Mouse (Mus musculus) forebrain, postnatal 0 days (tissue): ENCODE data around the gene BC030499. TPM values are rescaled to one million over a fixed set of nuclear protein-coding genes. Genes with fewer than 3 reads are reported as not detected.

Experiments used
- ATAC-seq: fragments of 200-750 bp; cut with Nextera tagmentation; 2 replicates; pipeline ENCODE4 v1.8.0; 2017; ENCODE audit warnings: mild to moderate bottlenecking, moderate library complexity
- DNase-seq: peaks from one replicate; pipeline ENCODE4 v3.0.0-alpha.2; 2015
- H3K27ac ChIP-seq: fragments of 300-500 bp; sonication (generic); 2 replicates; pipeline ENCODE4 v1.5.1; 2014; ENCODE audit warnings: low read depth, mild to moderate bottlenecking, antibody characterized with exemption, low read length, moderate library complexity, mixed read lengths
- H3K27me3 ChIP-seq: fragments of 300-500 bp; sonication (generic); 2 replicates; pipeline ENCODE4 v1.6.1; 2014; ENCODE audit warnings: mild to moderate bottlenecking, low read length, mixed read lengths; ENCODE audit not compliant: insufficient read depth
- H3K36me3 ChIP-seq: fragments of 300-500 bp; sonication (generic); 2 replicates; pipeline ENCODE4 v1.6.1; 2014; ENCODE audit warnings: mild to moderate bottlenecking, moderate library complexity; ENCODE audit not compliant: insufficient read depth
- H3K4me1 ChIP-seq: fragments of 300-500 bp; sonication (generic); 2 replicates; pipeline ENCODE4 v1.6.1; 2014; ENCODE audit warnings: antibody characterized with exemption; ENCODE audit not compliant: insufficient read depth
- H3K4me2 ChIP-seq: fragments of 300-500 bp; sonication (generic); 2 replicates; pipeline ENCODE4 v1.6.1; 2014; ENCODE audit warnings: low read depth, mild to moderate bottlenecking, moderate library complexity
- H3K4me3 ChIP-seq: fragments of 300-500 bp; sonication (generic); 2 replicates; pipeline ENCODE4 v1.5.1; 2014; ENCODE audit warnings: low read depth, low read length, mixed read lengths
- H3K9ac ChIP-seq: fragments of 300-500 bp; sonication (generic); 2 replicates; pipeline ENCODE4 v1.6.1; 2014; ENCODE audit warnings: mild to moderate bottlenecking
- H3K9me3 ChIP-seq: fragments of 300-500 bp; sonication (generic); 2 replicates; pipeline ENCODE4 v1.6.1; 2016; ENCODE audit warnings: low read length
- CTCF ChIP-seq: sonication (generic); IDR thresholded peaks from 2 replicates; pipeline ENCODE4 v1.5.1; 2016; ENCODE audit warnings: antibody characterized with exemption, control low read depth, low read depth
- WGBS: fragments of 180-500 bp; shearing (Covaris S2); extraction: QIAGEN DNeasy Blood & Tissue Kit; methylation state at CpG from one replicate; pipeline ENCODE4 v1.1.7; 2014; 5-methylcytosine and 5-hydroxymethylcytosine counted together
- polyA plus RNA-seq: library from polyadenylated mRNA; unstranded; fragments of >200 nt; fragmentation: Nextera tagmentation; extraction: Ambion mirVana; gene quantifications from 2 replicates; pipeline ENCODE4 v1.2.1, GENCODE M21; 2015
- total RNA-seq: library from RNA; depleted of rRNA; stranded (reverse); fragments of >200 nt; gene quantifications from 2 replicates; pipeline ENCODE4 v1.2.3, GENCODE M21; 2014

BC030499 gene
- total and polyA plus RNA-seq, 2 experiments from 2014 or later: 0.38 TPM; not detected in 1

DNA sequence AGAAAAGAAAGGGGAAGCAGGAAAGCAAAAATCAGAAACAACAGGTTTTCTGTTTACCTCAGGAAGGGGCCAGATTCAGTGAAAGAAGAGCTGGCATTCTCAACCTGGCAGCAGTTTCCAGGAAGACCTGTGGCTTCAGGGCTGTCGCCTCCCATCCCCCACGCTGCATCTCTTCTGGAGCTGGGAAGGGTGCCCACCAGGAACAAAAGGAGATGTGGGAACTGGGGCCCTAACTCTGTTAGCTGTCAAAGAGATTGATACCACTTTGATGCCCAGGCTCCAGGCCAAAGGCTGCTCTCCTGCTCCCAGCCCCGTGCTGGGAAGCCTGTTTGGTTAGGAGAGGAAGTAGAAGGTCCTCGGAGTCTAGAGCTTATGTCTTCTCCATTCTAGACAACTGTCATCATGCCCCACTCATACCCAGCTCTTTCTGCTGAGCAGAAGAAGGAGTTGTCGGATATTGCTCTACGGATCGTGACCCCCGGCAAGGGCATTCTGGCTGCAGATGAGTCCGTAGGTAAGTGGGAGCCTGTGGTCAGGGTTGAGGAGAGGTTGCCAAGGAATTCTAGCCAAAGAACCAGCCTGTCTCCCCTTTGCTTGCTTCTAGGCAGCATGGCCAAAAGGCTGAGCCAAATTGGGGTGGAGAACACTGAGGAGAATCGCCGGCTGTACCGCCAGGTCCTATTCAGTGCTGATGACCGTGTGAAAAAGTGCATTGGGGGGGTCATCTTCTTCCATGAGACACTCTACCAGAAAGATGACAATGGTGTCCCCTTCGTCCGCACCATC, 33.6 kb downstream of the BC030499 start:
- ATAC-seq: no peak
- H3K27ac ChIP-seq: peak overlapping the region; percentile 60
- TF ChIP-seq CTCF: no peak
- peak overlapping the region; percentile 37 for H3K4me2 ChIP-seq
- H3K4me1 ChIP-seq: no peaks in the 10 kb centered on the region
- peak; percentile 47 for DNase-seq
- no peaks in the 10 kb centered on the region for H3K36me3 ChIP-seq
- no peak overlapping the region for H3K9ac ChIP-seq
- no peaks in the 10 kb centered on the region for H3K9me3 ChIP-seq
- H3K4me3 ChIP-seq: no peak overlapping the region
- 53% methylated on average over 15 of the region's 15 CpGs for WGBS
- H3K27me3 ChIP-seq: no peaks in the 10 kb centered on the region

DNA sequence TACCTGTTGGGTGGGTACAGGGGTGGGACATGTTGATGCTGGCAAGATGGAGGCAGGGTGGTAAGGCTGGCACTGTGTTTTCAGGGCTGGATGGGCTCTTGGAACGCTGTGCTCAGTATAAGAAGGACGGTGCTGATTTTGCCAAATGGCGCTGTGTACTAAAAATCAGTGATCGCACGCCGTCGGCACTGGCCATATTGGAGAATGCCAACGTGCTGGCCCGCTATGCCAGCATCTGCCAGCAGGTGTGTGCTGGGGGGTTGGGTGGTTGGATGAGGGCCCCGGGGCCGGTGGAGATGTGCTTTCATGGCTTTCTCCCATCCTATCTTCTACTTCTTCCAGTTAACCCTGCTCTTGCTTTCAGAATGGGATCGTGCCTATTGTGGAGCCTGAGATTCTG, 34.3 kb downstream of the BC030499 start:
- Histone ChIP-seq H3K36me3 (no peaks in the 10 kb centered on the region), H3K9ac (no peak overlapping the region), H3K27me3 (no peaks in the 10 kb centered on the region), H3K4me1 (no peaks in the 10 kb centered on the region), H3K4me2 (peak overlapping the region; percentile 37), H3K27ac (no peak overlapping the region), H3K4me3 (no peak overlapping the region), H3K9me3 (no peaks in the 10 kb centered on the region)
- no peak; the same call in 1 of the 2 replicates for TF ChIP-seq CTCF
- no peak for DNase-seq
- no peak for ATAC-seq
- 79% methylated on average over 12 of the region's 12 CpGs for WGBS

DNA sequence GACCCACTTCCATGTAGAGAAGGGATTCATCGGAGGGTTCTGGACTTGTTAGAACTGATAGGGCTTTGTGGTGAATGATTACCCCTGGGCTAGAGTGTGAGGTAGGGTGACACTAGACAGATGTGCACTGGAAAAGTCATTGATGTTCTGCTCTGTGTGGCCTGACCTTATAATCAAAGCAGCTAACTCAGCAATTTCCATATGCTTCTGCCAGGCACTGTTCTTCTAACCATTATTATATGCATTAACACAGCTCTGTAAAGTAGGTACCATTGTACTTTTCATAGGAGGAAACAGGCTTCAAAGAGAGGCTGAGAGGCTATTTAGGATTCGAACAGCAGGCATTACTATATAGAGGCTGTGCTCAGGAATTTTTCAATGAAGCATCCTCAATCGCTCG, 36.6 kb downstream of the BC030499 start:
- no peak for ATAC-seq
- Histone ChIP-seq H3K27ac (no peak overlapping the region), H3K36me3 (no peaks in the 10 kb centered on the region), H3K4me3 (no peak overlapping the region), H3K9me3 (no peaks in the 10 kb centered on the region), H3K4me2 (no peak overlapping the region), H3K4me1 (no peaks in the 10 kb centered on the region), H3K27me3 (no peaks in the 10 kb centered on the region), H3K9ac (no peak overlapping the region)
- 87% methylated on average over 4 of the region's 4 CpGs for WGBS
- TF ChIP-seq CTCF: no peak
- DNase-seq: no peak

DNA sequence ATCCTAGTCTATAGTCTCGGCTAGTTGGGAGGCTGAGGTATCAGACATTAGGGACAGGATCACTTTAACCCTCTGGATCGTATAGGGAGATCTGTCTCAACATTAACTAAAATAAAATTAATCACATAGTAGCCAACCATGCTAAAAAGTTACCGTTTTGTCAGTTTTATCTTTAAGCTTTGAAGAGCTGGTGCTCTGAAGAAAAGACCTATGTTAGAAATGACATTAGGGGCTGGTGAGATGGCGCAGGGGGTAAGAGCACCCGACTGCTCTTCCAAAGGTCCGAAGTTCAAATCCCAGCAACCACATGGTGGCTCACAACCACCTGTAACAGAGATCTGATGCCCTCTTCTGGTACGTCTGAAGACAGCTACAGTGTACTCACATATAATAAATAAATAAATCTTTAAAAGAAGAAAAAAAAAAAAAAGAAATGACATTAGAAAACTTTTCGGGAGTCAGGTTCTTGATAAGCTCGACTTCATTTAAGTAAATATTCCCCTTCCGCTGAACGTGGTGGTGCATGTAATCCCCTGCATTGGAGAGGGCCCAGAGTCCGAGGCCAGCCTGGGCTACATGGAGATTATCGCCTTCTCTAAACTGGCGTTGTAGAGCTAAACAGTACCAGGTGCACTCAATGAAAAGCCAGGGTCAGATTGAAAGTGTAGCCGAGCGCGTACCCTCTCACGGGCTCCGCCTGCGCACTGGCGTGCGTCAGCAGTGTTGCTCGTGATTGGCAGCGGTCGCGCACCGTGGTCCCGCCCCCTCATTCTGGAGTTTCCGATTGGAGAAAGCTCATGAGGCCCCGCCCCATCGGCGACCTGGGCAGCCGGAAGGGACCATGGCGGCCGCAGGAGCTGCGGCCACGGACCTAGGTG, 37.2 kb downstream of the BC030499 start, which contains the start of gene Pigs:
TSS of gene Pigs (plus strand) at position 782 of the 878 bp plus-strand sequence.
- H3K27ac ChIP-seq: 0 out of 2 replicates have a peak within 1 kb of the TSS, but pooled peaks have one; percentile 50
- WGBS: 15% methylated on average over 37 of the region's 37 CpGs
- peak within 1 kb of the TSS; percentile 88 for H3K4me3 ChIP-seq
- no peaks in the 10 kb centered on the region for H3K4me1 ChIP-seq
- H3K36me3 ChIP-seq: 0 out of 2 replicates have a peak, but pooled peaks cover 1% of the 10 kb centered on the region
- no peaks in the 10 kb centered on the region for H3K27me3 ChIP-seq
- no peaks in the 10 kb centered on the region for H3K9me3 ChIP-seq
- peak; percentile 34; the same call in 1 of the 2 replicates for TF ChIP-seq CTCF
- H3K4me2 ChIP-seq: peak within 1 kb of the TSS; percentile 66
- ATAC-seq: peak; percentile 98
- peak; percentile 94 for DNase-seq
- H3K9ac ChIP-seq: peak within 1 kb of the TSS; percentile 81

DNA sequence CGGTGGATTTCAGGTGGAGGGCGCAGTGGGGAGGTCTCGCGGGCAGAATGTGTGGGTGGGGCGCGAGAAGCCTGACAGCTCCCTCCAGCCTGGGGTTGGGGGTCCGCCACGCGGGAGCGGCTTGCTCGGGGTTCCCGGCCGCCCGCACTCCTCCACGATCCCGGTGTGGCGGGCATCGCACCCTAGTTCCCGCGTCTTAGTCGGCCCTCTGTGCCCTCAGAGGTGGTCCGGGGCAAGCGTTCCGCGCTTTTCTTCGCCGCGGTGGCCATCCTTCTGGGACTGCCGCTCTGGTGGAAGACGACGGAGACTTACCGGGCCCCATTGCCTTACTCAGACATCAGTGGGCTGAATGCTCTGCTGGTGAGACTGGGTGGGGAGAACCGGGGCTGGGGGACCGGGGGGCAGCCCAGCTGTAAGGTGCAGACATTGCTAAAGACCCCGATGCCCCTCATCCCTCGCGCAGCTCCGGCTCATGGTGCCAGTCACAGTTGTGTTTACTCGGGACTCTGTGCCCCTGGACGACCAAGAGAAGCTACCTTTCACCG, 37.9 kb downstream of the BC030499 start:
- Histone ChIP-seq H3K4me3 (peak overlapping the region; percentile 88), H3K4me2 (peak overlapping the region; percentile 66), H3K36me3 (peaks cover 9% of the 10 kb centered on the region), H3K4me1 (no peaks in the 10 kb centered on the region), H3K9me3 (no peaks in the 10 kb centered on the region), H3K27ac (0 out of 2 replicates have a peak overlapping the region, but pooled peaks have one; percentile 50), H3K27me3 (no peaks in the 10 kb centered on the region), H3K9ac (peak overlapping the region; percentile 81)
- DNase-seq (no peak), ATAC-seq (peak; percentile 67)
- under 1% methylated on average over 41 of the region's 41 CpGs for WGBS
- TF ChIP-seq CTCF: no peak

DNA sequence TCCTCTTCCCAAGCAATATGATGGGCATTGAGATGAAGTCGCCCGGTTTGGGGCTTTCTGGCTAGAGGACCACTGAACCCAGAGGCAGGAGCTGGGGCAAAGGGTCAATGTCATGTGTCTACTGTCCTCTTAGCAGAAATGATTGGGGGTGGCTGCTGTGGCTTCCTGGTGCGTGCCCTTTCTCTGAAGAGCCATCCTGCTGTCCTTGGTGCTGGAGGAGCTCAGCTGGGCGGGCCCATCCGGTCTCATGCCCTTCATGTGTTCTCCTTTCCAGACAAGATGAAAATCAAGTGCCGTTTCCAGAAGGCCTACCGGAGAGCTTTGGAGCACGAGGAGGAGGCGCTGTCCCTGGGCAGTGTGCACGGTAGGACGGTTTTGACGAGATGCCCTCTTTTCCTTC, 42.0 kb downstream of the BC030499 start:
- 97% methylated on average over 12 of the region's 12 CpGs for WGBS
- H3K4me3 ChIP-seq: no peak overlapping the region
- no peak overlapping the region for H3K4me2 ChIP-seq
- no peak overlapping the region for H3K9ac ChIP-seq
- H3K27me3 ChIP-seq: no peaks in the 10 kb centered on the region
- no peak for DNase-seq
- peaks cover 40% of the 10 kb centered on the region for H3K36me3 ChIP-seq
- no peaks in the 10 kb centered on the region for H3K9me3 ChIP-seq
- TF ChIP-seq CTCF: no peak
- no peak overlapping the region for H3K27ac ChIP-seq
- ATAC-seq: no peak
- H3K4me1 ChIP-seq: no peaks in the 10 kb centered on the region
